Mouse (Mus musculus): ENCODE measurements around the gene Syna.

- no peak for TF ChIP-seq GATA1 (IDR thresholded peaks at IDR 0.05; ENCODE audit: low read length)
- TF ChIP-seq TAL1 (IDR thresholded peaks at IDR 0.05; ENCODE audit: low read length) = no peak
These were observed 640 bp upstream of the Syna start for GRCm38 (mm10) chr5:134560450-134561171.

Data from erythroblast, embryonic 14.5 days (primary cell).